Mouse (Mus musculus) ES-CJ7 (cell line): Measurements from ENCODE around the gene Agmat.

Experiments used
- DNase-seq: peaks from one replicate; pipeline ENCODE4 v3.0.0; 2011; ENCODE audit warnings: low read depth, low spot score

The Agmat gene

GRCm38 (mm10) chr4:141735206-141735560, 11.3 kb upstream of the Agmat start:
- no peak for DNase-seq

GRCm38 (mm10) chr4:141736856-141737255, 9.6 kb upstream of the Agmat start:
- no peak for DNase-seq

- no peak for DNase-seq
These were observed 8.5 kb upstream of the Agmat start for GRCm38 (mm10) chr4:141738015-141738414.

- no peak for DNase-seq
These were observed 4.6 kb upstream of the Agmat start for GRCm38 (mm10) chr4:141741856-141742255.

- DNase-seq, result no peak
These were observed 4.1 kb upstream of the Agmat start for GRCm38 (mm10) chr4:141742381-141742780.

GRCm38 (mm10) chr4:141749557-141749956, 3.1 kb downstream of the Agmat start:
- DNase-seq, result peak; percentile 38

- no peak for DNase-seq
These were observed 4.4 kb downstream of the Agmat start for GRCm38 (mm10) chr4:141750826-141751225.

GRCm38 (mm10) chr4:141751419-141752075, 5.1 kb downstream of the Agmat start:
- peak; percentile 75 for DNase-seq

- peak; percentile 80 for DNase-seq
These were observed 5.6 kb downstream of the Agmat start for GRCm38 (mm10) chr4:141752076-141752421.

GRCm38 (mm10) chr4:141755375-141755930, 9.0 kb downstream of the Agmat start:
- DNase-seq, result no peak

GRCm38 (mm10) chr4:141757124-141757523, 10.7 kb downstream of the Agmat start:
- DNase-seq, result no peak

- DNase-seq, result no peak
These were observed 12.5 kb downstream of the Agmat start for GRCm38 (mm10) chr4:141758874-141759542.

GRCm38 (mm10) chr4:141760942-141761341, 14.5 kb downstream of the Agmat start:
- no peak for DNase-seq

GRCm38 (mm10) chr4:141762102-141762598, 15.7 kb downstream of the Agmat start:
- DNase-seq, result no peak

- no peak for DNase-seq
These were observed 17.0 kb downstream of the Agmat start for GRCm38 (mm10) chr4:141763476-141763875.

- DNase-seq, result no peak
These were observed 18.5 kb downstream of the Agmat start for GRCm38 (mm10) chr4:141765008-141765407.

- DNase-seq, result no peak
These were observed 19.8 kb downstream of the Agmat start for GRCm38 (mm10) chr4:141766316-141766667.

GRCm38 (mm10) chr4:141766668-141767352, 20.3 kb downstream of the Agmat start:
- DNase-seq, result no peak

GRCm38 (mm10) chr4:141767353-141768036, 21.0 kb downstream of the Agmat start:
- DNase-seq, result no peak

- DNase-seq, result no peak
These were observed 23.2 kb downstream of the Agmat start for GRCm38 (mm10) chr4:141769501-141770160.

- DNase-seq, result no peak
These were observed 25.4 kb downstream of the Agmat start for GRCm38 (mm10) chr4:141771823-141772222.
